Mouse (Mus musculus) brain, embryonic 14.5 days (tissue): ENCODE measurements around the gene Gtf2ird1.

Experiments used
- CTCF ChIP-seq: fragments of 200-500 bp; IDR thresholded peaks from 2 replicates; pipeline ENCODE4 v1.5.1; 2012; ENCODE audit warnings: inconsistent platforms, mild to moderate bottlenecking, moderate library complexity, borderline replicate concordance; ENCODE audit not compliant: insufficient read depth, insufficient read length; ENCODE audit errors: extremely low read depth
- POLR2A ChIP-seq: fragments of 200-500 bp; IDR thresholded peaks from 2 replicates; pipeline ENCODE4 v1.6.1; 2012; ENCODE audit warnings: mild to moderate bottlenecking, inconsistent platforms, borderline replicate concordance; ENCODE audit not compliant: poor library complexity, insufficient read depth, insufficient read length, severe bottlenecking; ENCODE audit errors: extremely low read depth

DNA sequence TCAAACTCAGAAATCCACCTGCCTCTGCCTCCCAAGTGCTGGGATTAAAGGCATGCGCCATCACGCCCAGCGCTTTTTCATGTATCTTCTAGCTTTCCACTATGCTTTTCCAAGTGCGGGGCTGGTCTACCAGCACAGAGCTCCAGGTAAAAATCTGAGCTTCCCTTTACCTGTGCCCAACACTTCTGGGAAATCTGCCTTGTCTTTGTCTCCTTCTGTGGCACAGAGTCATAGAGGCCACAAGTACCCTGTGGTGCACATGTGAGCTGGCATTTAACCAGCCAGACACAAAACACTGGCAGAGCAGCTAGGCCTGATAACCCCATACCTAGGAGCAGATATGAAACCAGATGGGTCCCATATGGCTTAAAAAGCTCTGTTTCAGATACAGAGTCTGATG, 36.4 kb upstream of the Gtf2ird1 start:
- TF ChIP-seq CTCF (no peak), POLR2A (no peak)
